Mouse (Mus musculus) right cerebral cortex, postnatal 25 days (tissue): ENCODE results near the gene Gm281.
A peak's percentile ranks its signal among the peaks of the same experiment; 100 is the strongest.

Source experiments
- DNase-seq: peaks from one replicate; pipeline ENCODE4 v3.0.0; 2022

Gm281 gene

DNA sequence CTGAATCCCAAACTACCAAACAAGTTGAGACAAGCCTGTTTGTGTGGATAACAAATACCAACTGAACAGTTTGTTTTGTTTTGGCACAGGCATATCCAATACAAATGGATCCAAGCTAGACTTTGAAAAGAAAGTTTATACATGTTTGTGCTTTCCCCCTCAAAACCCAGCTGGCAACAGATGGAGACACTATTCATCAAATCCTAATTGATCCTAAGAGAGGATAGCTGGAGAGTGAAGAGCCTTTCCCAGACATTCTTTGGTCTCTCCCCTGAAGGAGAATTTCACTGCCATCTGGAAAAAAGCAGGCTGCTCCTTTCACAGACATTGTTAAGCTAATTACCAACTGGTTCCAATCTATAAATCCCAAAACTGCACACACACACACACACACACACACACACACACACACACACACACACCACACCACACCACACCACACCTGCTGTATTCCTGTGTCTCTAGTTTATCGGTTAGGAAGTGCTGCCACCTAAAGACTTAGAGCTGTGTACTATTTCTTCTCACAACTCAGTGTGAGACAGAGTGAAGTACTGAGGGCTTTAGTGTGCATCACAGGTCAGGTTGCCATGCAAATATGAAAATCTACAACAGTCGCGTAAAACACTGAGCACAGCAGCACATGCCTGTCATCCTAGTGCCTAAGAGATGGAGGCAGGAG is 101.3 kb downstream of the Gm281 start:
- peak; percentile 4 for DNase-seq

DNA sequence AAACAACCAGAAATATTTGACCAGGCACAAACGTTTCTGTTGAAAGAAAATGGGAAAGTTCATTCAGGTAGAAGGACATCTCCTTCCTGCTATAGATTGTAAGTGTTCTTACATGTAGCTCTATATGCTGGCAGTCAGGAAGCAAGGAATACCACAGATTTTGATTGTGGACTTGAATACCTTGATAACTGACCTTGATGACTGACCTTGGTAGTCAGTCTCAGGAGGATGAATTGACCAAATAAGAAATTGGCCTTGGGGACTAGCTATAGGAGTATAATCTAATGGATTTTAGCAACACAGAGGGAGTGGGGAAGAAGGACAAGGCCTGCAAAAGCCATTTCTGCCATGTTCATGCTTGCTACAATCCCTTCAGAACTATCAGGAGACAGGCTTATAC is 123.8 kb downstream of the Gm281 start:
- no peak for DNase-seq

DNA sequence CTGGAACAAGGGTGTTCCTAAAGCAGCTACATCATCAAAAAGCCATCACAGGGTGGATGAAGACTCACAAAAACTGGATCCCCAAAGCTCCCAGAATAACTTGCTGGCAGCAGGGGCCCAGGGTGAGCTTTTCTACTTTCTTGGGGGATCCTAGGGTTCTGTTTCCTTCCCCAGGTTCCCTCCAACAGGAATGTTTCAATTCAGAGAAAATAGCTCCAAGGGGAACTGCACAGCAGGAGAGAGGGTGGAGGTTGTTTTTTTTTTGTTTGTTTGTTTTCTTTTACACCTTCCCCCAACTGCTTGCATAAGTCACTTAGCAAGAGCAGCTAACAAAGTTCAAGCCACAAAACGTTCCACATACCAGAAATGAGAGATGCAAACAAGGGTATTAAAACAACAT is 124.3 kb downstream of the Gm281 start:
- DNase-seq: no peak

DNA sequence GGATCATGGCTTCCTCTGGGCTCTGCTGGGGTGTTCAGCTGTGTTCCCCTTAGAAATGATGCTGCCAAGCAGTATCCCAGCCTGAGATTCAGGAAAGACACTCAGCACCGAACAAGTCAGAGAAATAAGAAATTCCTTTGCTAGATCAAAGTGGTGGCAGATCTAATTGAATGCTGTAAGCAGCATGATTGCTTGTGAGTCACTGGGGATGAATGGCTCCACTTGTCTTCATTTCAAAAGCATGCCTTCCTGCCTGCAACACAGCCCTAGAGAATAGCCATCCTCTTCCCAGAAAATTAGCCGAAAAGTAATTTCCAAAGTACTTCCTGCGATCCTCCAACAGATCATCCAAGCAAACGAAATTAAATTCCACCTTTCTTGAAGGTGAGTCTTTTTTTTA is 131.3 kb downstream of the Gm281 start:
- DNase-seq: no peak

DNA sequence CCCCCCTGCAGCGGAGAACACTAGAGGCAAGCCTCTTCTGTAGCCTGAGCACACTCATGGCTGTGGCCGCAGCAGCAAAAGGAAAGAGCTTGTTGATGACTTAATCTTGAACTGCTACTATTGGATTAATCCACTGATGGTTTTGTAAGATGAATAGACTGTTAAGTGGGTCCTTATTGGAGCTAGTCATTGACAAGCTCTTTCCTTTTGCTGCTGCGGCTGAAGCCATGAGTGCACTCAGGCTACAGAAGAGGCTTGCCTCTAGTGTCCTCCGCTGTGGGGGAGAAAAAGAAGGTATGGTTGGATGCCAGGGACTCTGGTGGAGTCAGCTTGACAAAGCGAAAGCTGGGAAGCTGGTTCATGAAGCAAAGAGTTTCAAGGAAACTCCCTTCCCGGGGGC is 135.9 kb downstream of the Gm281 start:
- no peak for DNase-seq

DNA sequence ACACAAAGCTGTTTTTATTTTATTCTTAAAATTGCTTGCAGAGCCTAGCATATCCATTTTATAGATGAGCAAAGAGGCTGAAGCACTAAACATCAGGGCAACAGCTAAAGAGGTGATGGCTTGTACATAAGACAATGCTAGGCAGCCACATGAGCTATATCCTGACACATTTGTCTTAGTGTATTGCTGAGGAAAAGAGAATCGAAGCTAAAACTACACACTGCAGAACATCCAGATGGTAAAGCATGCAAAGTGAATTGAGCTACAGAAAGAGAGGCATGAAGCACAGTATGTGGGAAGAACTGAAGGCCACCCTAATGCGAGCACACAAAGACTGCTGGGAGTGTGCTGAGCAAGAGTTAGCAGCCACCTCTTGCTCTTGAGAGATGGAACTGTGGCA is 143.1 kb downstream of the Gm281 start:
- no peak for DNase-seq

DNA sequence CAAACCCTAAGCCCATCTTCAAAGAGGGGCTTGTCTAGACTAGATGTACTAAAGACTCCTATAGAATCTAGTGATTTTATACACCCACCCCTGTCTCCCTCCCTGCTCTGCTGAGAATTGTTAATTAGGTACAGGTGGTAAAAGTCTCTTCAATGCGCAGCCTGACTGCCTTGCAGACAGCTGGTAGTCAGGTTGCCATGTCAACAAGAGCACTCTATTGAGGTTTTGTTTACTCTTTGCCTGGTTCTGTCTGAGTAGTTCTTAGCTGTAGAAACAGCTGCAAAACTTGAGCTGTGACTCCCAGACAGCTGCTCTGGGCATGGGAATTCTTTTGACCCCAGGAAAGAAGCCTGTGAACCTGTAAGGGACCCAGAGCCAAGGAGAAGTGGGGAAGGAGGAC is 143.6 kb downstream of the Gm281 start:
- peak; percentile 16 for DNase-seq
